ENCODE assay signal across 1 mouse cellular context in the genomic region with DNA sequence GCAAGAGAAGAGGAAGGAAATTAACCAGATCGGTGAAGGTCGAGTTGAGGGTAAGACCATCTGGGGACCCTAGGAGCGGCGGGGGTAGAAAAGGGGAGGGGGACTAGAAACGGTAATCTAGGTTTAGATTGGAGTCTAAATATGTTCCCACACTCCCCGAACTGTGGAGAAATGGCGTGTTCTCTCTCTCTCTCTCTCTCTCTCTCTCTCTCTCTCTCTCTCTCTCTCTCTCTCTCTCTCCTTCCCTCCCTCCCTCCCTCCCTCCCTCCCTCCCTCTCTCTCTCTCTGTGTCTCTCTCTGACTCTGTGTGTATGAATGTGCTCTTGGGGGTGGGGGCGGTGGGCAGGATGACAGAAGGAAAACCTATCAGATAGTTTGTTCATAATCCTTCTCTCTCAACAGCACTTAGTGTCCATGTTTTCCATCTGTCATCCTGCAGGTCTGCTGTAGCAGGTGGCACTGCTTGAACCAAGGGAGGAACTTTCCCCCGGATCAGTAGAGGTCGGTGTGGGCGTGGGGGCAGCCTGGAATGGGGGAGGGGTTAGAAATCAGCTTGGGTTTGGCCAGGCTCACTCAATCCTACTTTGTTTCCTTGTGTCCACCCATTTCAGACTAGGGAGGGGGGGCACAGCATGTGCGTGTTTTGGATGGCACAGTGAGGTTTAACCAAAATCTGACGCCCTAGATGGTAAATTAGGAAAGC.
TF ChIP-seq lines count a peak whose summit lies in the region.

No protein-coding gene starts in this region.

TF ChIP-seq in CH12.LX, 34 proteins besides CTCF, POLR2A, EP300 and RAD21 (continued from another document):
- TF ChIP-seq ETS1 (conservative IDR thresholded peaks at IDR 0.05; ENCODE audit: low read depth, low read length), result no peak
- no peak for TF ChIP-seq TBP (conservative IDR thresholded peaks at IDR 0.05; ENCODE audit: low read depth, low read length)
- no peak for TF ChIP-seq MEF2A (IDR thresholded peaks at IDR 0.05; ENCODE audit: borderline replicate concordance, low read depth, low read length)
- no peak for TF ChIP-seq RCOR1 (conservative IDR thresholded peaks at IDR 0.05; ENCODE audit: low read depth, low read length)
- no peak for TF ChIP-seq UBTF (IDR thresholded peaks at IDR 0.05; ENCODE audit: low read depth, low read length)
- no peak for TF ChIP-seq HCFC1 (IDR thresholded peaks at IDR 0.05; ENCODE audit: low read depth, low read length)
- no peak for TF ChIP-seq MXI1 (IDR thresholded peaks at IDR 0.05; ENCODE audit: low read depth, low read length)
- no peak for TF ChIP-seq MAFK (IDR thresholded peaks at IDR 0.05; ENCODE audit: insufficient replicate concordance, low read length)
- TF ChIP-seq ZMIZ1 (IDR thresholded peaks at IDR 0.05; ENCODE audit: low read depth, low read length), result no peak
